Mouse (Mus musculus) heart, embryonic 14.5 days (tissue): ENCODE results near the gene Zfr. TPM values are rescaled to one million over a fixed set of nuclear protein-coding genes. Genes with fewer than 3 reads are reported as not detected.

Experiments used
- microRNA counts: library from miRNA; unstranded; fragments of <30 nt; microRNA quantifications from one replicate; lab custom pipeline; 2016
- microRNA-seq: library from miRNA; unstranded; fragments of <30 nt; microRNA quantifications from one replicate; pipeline ENCODE4, GENCODE M21; 2016
- polyA plus RNA-seq: library from polyadenylated mRNA; unstranded; fragments of >200 nt; fragmentation: Nextera tagmentation; extraction: Ambion mirVana; gene quantifications from 2 replicates; pipeline ENCODE4 v1.2.1, GENCODE M21; 2014

Zfr gene
- polyA plus RNA-seq, 1 experiment from 2014 or later: 142 TPM

MicroRNAs encoded within 50 kb of the gene (microRNA counts, 519-probe panel; counts per million panel counts)
- 322 counts per million, percentile 70 among the panel's probes with 10 or more counts for microRNA mmu-miR-1898 (lab: Ali Mortazavi, UCI)

Small RNA genes within 50 kb of the gene (microRNA-seq; reads per million reads assigned to microRNA genes)
- not detected for gene Mir1898

Other genes with a start within 250 kb of the Zfr start
- gene Npr3, start 210.5 kb upstream of the Zfr start, polyA plus RNA-seq: 12.6 and 13.7 TPM in 2 replicates
- gene Sub1, start 120.8 kb upstream of the Zfr start, polyA plus RNA-seq: 515 and 520 TPM in 2 replicates
- gene Mtmr12, start 87.2 kb downstream of the Zfr start, polyA plus RNA-seq: 13.6 and 15.4 TPM in 2 replicates
- 85.4 and 87.7 TPM in 2 replicates for gene Golph3, start 203.6 kb downstream of the Zfr start, polyA plus RNA-seq
- gene 1810049J17Rik, start 204.1 kb downstream of the Zfr start, polyA plus RNA-seq: 0.54 TPM in 1 of 2 replicates, not detected in the other